Mouse (Mus musculus) E14TG2a.4 (cell line): ENCODE data around the gene Brinp2.

Source experiments
- H3K27me3 ChIP-seq: 2 replicates; pipeline ENCODE4 v1.6.1; 2014; ENCODE audit warnings: low read length, control low read depth; ENCODE audit not compliant: insufficient read depth
- H3K36me3 ChIP-seq: 2 replicates; pipeline ENCODE4 v1.6.1; 2014; ENCODE audit warnings: low read length, control low read depth; ENCODE audit not compliant: insufficient read depth
- H3K4me1 ChIP-seq: replicated peaks from 2 replicates; pipeline ENCODE4 v1.6.1; 2014; ENCODE audit warnings: low read depth, low read length, control low read depth
- H3K4me3 ChIP-seq: replicated peaks from 2 replicates; pipeline ENCODE4 v1.5.1; 2014; ENCODE audit warnings: mild to moderate bottlenecking, low read length
- H3K9me3 ChIP-seq: 2 replicates; pipeline ENCODE4 v1.6.1; 2014; ENCODE audit warnings: low read length, control low read depth
- CTCF ChIP-seq: conservative IDR thresholded peaks from 2 replicates; pipeline ENCODE4 v1.5.1; 2014; ENCODE audit warnings: low read length
- NANOG ChIP-seq: IDR thresholded peaks from 2 replicates; pipeline ENCODE4 v1.6.1; 2014; ENCODE audit warnings: borderline replicate concordance, low read length, mixed read lengths
- POU5F1 ChIP-seq: IDR thresholded peaks from 2 replicates; pipeline ENCODE4 v1.6.1; 2014; ENCODE audit warnings: low read length, borderline replicate concordance

The Brinp2 gene

DNA sequence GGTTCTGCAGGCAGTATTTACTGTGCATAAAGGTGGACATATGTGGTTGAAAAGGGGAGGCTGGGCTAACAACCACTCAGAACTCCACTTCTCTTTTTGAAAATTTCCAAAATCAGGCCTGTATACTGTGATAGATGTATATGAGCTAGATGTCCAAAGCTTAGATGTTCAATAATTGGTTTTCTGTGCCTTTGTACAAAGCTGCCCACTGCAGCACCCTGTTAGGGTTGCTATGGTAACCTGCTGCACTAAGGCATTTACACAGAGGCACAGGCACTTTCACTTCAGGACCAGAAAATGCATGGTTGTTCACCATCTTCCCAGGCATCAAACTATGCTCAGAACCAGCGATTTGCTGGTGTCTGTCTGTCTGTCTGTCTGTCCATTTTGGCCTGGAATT is 8.3 kb upstream of the Brinp2 start:
- H3K4me1 ChIP-seq = peaks cover 4% of the 10 kb centered on the region
- TF ChIP-seq NANOG (no peak), CTCF (no peak), POU5F1 (no peak)
- no peaks in the 10 kb centered on the region for H3K9me3 ChIP-seq
- peaks cover 26% of the 10 kb centered on the region for H3K27me3 ChIP-seq
- H3K4me3 ChIP-seq = no peak overlapping the region
- H3K36me3 ChIP-seq = no peaks in the 10 kb centered on the region

DNA sequence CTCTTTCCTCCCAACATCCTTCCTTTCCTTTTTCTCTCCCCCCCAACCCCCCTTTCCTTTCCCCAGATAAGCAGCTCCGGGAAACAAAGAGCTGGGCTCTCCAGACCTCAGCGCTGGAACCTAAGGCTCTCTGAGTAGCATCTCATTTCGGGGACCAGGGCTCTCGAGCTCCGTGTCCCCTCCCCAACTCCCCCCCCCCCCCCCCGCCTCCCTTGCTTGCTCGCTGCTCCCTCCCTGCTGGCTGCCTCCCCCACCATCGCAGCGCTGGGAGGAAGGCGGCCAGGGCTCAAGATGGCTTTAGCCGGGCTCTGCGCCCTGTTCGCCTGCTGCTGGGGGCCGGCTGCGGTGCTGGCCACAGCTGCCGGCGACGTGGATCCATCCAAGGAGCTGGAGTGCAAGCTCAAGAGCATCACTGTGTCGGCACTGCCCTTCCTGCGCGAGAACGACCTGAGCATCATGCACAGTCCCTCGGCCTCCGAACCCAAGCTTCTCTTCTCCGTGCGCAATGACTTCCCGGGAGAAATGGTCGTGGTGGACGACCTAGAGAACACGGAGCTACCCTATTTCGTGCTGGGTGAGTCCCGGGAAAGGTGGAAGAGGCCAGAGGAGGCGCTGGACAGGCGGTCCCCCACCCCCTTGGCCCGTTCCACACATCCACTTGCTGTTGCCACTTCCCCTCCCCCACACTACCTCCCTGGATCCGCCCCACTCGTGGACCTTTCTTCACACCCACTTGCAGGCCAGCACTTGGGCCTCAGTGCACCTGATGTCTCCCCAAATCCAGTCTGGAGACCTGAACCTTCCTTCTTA is 6.4 kb upstream of the Brinp2 start:
- H3K27me3 ChIP-seq = peaks cover 30% of the 10 kb centered on the region
- peak overlapping the region; percentile 74 for H3K4me3 ChIP-seq
- peaks cover 4% of the 10 kb centered on the region for H3K4me1 ChIP-seq
- H3K9me3 ChIP-seq = no peaks in the 10 kb centered on the region
- no peaks in the 10 kb centered on the region for H3K36me3 ChIP-seq
- TF ChIP-seq CTCF = no peak
- TF ChIP-seq NANOG = no peak
- TF ChIP-seq POU5F1 = no peak

GRCm38 (mm10) chr1:158361964-158362291 is 5.8 kb upstream of the Brinp2 start, which contains the start of gene Astn1:
TSS of gene Astn1 (plus strand) at chr1:158362273.
- H3K9me3 ChIP-seq = no peaks in the 10 kb centered on the region
- peak within 1 kb of the TSS; percentile 74 for H3K4me3 ChIP-seq
- peaks cover 4% of the 10 kb centered on the region for H3K4me1 ChIP-seq
- peaks cover 36% of the 10 kb centered on the region for H3K27me3 ChIP-seq
- no peaks in the 10 kb centered on the region for H3K36me3 ChIP-seq
- TF ChIP-seq POU5F1 (peak; percentile 76; the same call in 1 of the 2 replicates), CTCF (no peak), NANOG (no peak)

- TF ChIP-seq POU5F1 = no peak
- no peak for TF ChIP-seq CTCF
- no peak for TF ChIP-seq NANOG
- peak overlapping the region; percentile 79 for H3K4me3 ChIP-seq
- no peaks in the 10 kb centered on the region for H3K9me3 ChIP-seq
- H3K27me3 ChIP-seq = peaks cover 49% of the 10 kb centered on the region
- H3K4me1 ChIP-seq = peaks cover 10% of the 10 kb centered on the region
- no peaks in the 10 kb centered on the region for H3K36me3 ChIP-seq
These were observed 712 bp downstream of the Brinp2 start for GRCm38 (mm10) chr1:158355177-158356050.

GRCm38 (mm10) chr1:158353656-158354371 is 2.3 kb downstream of the Brinp2 start:
- TF ChIP-seq NANOG = no peak
- no peak for TF ChIP-seq CTCF
- TF ChIP-seq POU5F1 = no peak
- peaks cover 46% of the 10 kb centered on the region for H3K27me3 ChIP-seq
- no peaks in the 10 kb centered on the region for H3K36me3 ChIP-seq
- no peak overlapping the region for H3K4me3 ChIP-seq
- no peaks in the 10 kb centered on the region for H3K9me3 ChIP-seq
- H3K4me1 ChIP-seq = peaks cover 10% of the 10 kb centered on the region

GRCm38 (mm10) chr1:158343243-158343714 is 12.8 kb downstream of the Brinp2 start:
- no peaks in the 10 kb centered on the region for H3K36me3 ChIP-seq
- H3K4me3 ChIP-seq = no peak overlapping the region
- H3K9me3 ChIP-seq = no peaks in the 10 kb centered on the region
- TF ChIP-seq POU5F1 (no peak), CTCF (no peak), NANOG (no peak)
- no peaks in the 10 kb centered on the region for H3K4me1 ChIP-seq
- no peaks in the 10 kb centered on the region for H3K27me3 ChIP-seq

DNA sequence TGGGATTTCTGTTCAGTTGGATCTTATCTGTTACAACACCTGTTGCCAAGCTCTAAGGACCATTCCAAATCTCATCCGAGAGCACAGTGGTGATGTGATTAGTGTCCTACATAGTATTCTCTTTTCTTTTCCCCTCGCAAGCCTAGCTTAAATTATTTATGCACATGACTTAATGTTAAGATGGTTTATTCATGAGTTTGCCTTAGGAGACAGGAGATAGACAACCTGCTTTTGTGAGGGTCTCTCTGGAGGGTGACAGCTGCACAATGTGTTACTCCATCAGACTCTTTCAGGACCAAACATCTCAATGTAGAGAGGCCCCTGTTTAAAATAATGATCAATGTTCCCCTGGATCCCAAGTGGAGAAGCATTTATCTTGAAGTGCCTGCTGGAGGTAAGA is 27.3 kb downstream of the Brinp2 start:
- H3K4me1 ChIP-seq = no peaks in the 10 kb centered on the region
- no peaks in the 10 kb centered on the region for H3K36me3 ChIP-seq
- TF ChIP-seq POU5F1 = no peak
- no peak for TF ChIP-seq CTCF
- TF ChIP-seq NANOG = no peak
- H3K9me3 ChIP-seq = no peaks in the 10 kb centered on the region; the same call in 1 of the 2 replicates
- no peak overlapping the region for H3K4me3 ChIP-seq
- no peaks in the 10 kb centered on the region; the same call in 1 of the 2 replicates for H3K27me3 ChIP-seq

- Histone ChIP-seq H3K9me3 (no peaks in the 10 kb centered on the region; the same call in 1 of the 2 replicates), H3K36me3 (no peaks in the 10 kb centered on the region), H3K4me3 (no peak overlapping the region), H3K4me1 (no peaks in the 10 kb centered on the region), H3K27me3 (no peaks in the 10 kb centered on the region; the same call in 1 of the 2 replicates)
- TF ChIP-seq POU5F1 (no peak), CTCF (no peak), NANOG (no peak)
These were observed 28.0 kb downstream of the Brinp2 start for GRCm38 (mm10) chr1:158328126-158328525.
